Mouse (Mus musculus) skeletal muscle tissue, adult 2 months (tissue): ENCODE data around the gene Dusp16.

Experiments
- DNase-seq: peaks from one replicate; pipeline ENCODE4 v3.0.0-alpha.2; 2012; ENCODE audit warnings: low read depth, low spot score

The Dusp16 gene

DNA sequence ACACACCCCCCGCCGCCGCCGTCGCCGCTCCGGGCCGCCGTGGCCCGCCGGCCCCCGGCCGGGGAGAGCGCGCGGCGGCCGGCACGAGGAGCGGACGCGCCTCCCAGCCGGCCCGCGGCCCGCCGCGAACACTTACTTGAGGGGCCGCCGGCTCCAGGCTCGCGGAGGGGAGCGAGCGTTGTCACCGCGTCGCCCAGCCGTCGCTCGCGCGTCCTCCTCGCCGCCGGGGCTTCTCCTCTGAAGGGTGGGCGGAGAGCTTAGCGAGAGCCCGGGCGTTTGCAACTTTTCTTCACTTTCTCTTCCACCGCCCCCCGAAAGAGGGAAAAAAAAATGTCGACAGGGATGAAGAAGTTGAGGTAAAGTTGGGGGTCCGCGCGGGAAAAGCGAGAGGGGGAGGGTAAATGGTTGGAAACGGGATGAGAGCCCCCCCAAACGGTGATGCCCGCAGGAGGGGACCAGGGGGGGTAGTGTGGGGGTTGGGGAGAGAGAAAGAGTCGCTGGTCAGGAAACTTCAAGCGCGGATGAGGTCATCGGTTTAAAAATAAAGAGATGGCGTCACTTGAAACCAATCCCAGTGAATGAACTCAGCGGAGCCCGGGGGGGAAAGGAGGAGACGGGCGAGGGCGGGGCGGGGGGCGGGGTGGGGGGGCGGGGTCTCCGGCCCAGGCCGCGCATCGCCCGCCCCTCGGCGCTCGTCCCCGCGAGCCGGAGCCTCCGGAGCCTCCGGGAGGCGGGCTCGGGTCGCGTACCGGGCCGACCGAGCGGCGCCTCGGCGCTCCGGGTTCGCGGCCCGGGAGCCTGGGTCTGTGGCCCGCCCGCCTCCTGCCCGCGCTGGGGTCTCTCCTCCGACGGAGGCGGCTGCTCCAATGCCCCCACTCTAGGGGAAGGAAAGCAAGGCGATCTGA lies at the start of gene Dusp16:
Gene Dusp16, minus strand, starts transcription at position 485 of the 905 bp plus-strand sequence.
- peak; percentile 97 for DNase-seq

DNA sequence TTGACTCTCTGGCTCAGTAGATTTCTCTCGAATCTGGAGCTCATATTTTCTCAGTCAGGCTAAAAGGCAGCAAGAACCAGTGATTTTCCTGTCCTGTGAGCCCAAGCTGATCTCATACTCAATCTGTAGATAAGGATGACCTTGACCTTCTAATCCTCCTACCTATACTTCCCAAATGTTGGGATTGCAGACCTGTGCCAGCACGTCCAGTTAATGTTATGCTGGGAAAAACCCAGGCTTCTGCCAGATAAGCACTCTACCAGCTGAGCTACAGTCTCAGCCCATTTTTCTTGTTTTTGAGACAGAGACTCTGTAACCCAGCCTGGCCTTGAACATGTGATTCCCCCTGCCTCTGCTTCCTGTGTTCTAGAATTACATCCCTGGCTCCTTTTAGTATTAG lies 47.9 kb upstream of the Dusp16 start:
- DNase-seq, result no peak

DNA sequence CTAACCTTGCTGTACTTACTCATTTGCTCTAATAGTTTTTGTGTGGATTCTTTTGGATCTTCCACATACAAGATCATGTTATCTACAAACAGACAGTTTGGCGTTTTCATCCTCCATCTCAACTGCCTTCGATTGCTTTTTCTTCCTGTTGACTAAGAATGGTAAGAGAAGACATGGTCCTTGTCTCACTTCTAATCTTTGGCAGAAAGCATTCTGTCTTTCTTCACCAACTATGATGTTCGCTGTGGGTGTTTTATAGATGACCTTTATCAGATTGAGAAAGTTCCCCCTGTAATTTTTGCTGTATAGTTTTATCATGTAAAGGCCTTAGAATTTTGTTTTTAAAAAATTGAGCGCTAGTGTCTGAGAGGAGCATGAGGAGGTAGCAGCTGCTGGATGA lies 45.7 kb upstream of the Dusp16 start:
- DNase-seq, result no peak

DNA sequence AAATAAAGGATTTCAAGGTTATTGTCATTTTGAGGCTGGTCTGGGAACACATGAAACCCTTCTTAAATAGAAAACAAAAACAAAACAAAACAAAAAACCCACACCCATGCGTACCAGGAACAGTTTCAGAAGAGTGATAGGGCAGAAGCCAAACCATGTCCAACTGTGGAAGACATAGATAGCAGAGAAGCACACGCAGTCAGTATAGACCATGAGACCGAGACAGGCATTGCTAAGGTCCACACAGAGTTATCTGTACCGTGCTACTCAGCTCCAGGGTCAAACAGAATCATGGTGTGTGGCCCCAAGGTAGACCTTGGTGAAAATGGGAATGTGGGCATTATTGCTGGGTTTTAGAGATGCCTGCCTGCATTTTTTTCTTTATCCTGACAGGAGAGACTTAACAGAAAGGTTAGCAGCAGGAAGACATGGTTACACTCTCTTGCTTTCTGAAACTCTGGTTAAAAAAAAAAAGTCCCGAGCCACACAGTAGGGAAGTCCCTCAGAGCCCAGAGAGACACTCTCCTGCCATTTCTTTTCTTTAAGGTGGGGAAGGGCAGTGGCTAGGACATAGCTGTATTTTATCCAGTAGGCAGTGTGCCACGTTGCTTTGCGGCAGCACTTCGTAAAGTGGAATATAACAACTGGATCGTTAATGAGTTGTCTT lies 42.3 kb upstream of the Dusp16 start:
- no peak for DNase-seq

DNA sequence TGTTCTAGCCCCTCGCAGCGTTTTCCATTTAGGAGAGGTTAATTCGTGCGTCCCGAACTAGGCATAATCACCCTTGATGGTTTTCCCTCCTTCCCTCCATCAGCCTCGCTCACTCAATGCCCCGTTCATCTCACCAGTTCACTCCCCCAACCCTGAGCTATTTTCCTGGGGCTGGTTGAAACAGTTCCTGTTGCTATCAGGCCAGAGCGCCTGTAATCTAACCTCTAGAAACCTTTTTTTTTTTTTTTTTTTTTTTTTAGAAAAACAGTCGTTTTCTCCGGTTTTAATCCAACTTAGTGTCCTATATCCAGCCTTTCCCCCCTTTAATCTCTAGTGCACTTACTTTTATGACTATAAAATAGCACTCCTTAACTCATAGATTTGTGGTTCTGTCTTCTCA lies 38.4 kb upstream of the Dusp16 start:
- no peak for DNase-seq

DNA sequence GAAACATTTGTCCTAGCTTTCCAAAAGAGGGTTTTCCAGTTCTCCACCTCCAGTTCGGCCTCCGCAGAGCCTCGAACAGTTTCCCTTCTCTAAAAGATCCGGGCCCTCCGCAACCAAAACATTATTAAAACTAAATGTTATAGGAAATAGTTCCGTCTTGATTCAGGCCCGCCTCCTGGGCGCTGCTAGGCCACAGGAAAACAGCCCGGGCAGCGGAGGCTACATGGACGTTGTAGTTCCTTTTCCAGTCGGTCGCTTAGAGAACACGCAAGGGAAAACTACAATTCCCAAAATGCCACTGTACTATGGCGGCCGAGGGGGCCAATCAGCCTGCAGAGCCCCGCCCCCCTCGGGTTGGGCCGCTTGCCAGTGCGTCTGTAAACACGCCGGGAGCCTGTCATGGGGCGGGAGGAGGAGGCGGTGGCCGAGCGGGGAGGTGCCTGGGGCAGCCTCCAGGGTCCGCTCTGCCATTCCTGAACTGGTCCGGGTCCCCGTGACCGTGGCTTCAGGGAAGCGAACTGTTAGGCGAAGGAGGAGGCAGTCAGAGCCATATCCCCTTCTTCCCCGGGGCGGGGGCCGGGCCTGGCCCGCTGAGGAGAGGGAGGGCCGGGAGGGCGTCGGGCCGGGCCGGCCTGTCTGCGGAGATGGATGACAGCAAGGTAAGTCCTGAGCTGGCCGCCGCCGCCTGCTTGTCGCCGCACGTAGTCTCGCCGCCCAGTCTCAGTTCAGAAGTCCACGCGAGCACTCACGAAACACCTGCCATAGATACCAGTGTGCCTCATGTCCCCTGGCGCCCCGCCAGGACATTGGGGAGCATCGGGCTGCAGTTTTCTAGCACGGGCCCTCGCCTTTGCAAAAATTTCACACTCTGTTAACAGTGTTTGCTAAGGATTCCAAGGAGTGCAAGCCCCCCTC lies 37.6 kb upstream of the Dusp16 start, which contains the start of gene Crebl2:
Gene Crebl2, plus strand, starts transcription at position 369 of the 915 bp plus-strand sequence.
- peak; percentile 99 for DNase-seq

DNA sequence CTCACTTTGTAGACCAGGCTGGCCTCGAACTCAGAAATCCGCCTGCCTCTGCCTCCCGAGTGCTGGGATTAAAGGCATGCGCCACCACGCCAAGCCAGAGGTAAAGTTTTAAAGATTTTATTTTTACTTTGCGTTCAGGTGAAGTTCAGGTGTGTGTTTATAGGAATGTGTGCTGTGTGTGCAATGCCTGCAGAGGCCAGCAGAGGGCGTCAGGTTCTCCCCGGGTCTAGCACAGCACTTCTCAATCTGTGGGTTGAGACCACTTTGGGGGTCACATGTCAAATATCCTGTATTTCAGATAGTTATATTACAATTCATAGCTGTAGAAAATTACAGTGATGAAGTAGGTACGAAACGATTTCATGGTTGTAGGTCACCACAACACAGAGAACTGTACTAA lies 30.4 kb upstream of the Dusp16 start:
- no peak for DNase-seq

DNA sequence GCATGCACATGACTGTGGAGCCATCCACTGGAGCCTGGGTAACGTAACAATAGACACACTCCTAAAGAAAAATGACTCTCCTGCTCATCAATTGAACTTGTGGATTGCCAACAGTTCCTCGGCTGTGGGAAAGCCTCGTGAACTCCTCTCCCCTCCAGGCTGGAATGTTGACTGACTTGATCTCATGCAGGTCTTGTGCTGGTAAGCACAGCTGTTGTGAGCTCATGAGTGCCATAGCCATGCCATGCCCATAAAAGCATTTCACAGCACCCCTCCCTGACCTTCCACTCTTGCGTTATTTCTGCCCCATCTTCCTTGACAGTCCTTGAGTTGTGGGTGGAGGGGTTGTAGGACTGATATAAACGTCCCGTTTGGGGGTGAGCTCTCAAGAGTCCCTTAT lies 28.0 kb upstream of the Dusp16 start:
- DNase-seq, result no peak

DNA sequence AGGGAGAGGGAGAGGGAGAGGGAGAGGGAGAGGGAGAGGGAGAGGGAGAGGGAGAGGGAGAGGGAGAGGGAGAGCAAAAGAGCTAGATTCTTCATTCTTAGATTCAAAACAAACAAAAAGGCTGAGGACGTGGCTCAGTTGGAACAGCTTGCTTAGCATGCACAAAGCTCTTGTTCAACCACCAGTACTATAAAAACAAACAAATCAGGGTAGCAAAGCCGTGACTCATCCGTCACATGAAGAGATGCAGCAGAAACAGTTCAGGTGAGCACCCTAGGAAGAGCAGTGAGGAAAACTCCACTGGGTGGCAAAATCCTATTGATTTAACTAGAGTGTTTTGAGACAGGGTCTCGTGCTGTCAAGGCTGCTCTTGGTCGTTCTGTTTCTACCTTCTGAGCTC lies 27.3 kb upstream of the Dusp16 start:
- no peak for DNase-seq

DNA sequence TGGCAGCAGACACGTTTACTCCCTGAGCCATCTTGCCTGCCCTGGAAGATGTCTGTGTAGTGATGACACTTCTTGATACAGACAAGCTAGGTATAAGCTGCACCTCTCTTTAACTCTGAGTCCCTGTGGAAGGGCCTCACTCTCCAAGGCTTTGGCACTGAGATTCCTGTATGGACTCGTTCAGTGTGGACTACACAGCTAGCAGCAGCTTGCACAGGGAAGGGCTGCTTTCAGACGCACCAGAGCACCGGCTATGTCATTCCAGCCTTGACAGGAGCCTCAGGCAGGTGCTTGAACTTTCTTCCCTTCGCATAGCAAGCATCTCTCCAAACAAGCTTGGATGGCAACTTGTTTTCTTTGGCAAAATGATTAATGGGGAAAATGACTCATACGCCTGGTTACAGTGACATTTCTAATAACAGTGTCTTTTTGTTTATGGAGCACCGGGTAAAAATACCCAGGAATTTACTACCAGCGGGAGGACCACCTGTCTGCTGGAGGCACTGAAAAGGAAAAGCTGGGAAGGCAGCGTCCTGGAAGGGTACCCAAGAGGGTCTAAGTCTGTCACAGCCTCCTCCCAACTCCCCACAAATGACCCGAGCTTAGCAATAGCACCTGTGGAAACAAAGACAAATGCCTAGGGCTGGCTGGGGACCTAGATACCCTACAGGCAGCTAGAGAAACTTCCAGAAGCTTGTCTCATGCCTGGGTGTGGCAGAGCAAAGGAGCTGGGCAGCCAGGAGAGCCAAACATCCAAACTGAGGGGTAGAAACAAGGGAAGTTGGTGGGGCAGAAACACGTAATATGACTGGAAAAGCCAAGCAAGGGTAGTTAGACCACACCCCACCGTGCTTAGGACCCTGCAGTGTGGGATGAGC lies 24.9 kb upstream of the Dusp16 start:
- DNase-seq, result no peak

DNA sequence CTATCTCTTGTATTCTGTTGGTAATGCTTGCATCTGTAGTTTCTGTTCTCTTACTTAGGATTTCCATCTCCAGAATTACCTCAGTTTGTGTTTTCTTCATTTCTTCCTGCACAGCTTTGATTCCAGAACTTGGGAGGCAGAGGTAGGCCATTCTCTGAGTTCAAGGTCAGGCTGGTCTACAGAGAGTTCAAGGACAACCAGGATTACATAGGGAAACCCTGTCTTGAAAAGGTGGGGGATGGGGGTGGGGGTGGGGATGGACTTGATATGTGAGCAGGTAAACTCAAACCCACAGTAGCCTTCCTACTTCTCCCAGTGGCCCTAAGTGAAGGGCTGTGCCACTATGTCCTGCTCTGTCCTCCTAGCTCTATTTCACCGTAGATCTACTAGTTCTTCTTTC lies 20.6 kb upstream of the Dusp16 start:
- no peak for DNase-seq

DNA sequence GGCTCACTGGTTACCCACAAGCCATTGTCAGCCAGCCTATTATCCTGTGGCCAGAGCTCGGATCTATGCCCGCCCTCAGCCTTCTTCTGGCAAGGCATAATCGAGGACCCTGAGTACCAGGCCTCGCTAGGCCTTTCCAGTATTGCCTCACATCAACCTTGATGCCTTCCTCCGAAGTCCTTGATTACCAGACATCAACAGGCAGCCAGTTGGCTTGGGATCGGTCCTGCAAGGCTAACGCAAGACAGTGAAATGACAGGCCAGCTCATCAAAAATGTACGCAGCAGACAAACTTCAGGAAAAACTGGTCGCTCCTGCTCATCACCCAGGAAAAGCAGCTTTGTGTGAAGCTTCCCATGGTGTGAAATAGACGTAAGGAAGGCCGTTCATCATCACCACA lies 15.4 kb upstream of the Dusp16 start:
- DNase-seq, result no peak

DNA sequence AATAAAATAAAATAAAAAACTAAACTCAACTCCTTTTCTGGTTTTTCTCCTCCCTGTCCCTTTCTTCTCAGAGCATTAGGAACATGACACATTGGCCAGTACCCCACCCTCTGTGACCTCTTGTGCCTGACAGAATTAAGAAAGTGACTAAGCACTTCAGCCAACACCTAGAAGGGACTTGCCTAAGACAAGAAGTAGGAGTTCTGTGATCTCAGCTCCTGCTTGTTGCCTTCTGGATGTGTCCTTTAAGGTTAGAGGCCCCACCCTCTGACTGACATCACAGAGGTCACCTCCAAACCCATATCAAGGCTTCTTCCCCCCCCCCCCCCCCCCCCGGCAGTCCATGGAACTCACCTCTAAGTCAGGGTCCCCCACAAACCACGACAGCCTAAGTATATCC lies 14.7 kb upstream of the Dusp16 start:
- no peak for DNase-seq

DNA sequence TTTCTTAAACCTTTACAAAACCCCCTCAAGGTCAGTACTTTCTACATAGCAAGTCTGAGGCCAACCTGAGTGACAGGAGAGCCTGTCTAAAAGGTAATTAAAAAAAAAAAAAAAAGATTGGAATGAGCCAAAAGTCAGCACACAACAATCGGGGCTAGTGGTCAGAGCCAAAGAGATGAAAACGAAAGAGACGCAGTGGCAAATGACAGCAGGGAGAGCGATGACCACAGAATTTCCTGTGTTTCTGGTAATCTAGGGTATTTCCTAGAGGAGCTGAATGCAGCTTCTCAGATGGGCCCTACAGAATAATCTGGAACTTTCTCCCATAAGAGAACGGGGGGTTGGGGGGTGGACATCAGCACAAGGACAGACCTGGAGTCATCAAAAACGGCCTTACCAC lies 13.7 kb upstream of the Dusp16 start:
- no peak for DNase-seq

DNA sequence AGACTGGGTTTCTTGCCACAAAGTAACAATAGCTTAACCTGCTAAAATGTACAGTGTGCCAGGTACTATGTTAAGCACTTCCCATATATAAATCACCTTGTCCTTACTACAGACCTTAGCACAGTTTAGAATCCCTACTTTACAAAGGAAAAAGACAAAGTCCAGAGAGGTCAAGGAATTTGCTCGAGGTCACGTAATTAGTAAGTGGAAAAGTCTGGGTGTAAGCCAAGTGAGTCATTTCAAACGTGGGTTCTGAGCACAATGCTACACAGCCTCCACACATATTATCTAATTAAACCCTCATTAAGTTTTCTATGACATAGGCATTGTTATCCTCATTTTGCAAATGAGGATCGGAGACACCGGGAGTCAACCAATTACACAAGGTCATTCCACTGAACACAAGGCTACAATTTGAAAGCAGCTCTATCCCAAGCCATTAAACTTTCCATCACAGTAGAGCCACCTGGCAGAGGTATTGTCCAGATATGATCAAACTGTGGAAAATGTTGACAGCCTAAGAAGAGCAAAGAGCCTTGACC lies 12.4 kb upstream of the Dusp16 start:
- DNase-seq, result no peak

DNA sequence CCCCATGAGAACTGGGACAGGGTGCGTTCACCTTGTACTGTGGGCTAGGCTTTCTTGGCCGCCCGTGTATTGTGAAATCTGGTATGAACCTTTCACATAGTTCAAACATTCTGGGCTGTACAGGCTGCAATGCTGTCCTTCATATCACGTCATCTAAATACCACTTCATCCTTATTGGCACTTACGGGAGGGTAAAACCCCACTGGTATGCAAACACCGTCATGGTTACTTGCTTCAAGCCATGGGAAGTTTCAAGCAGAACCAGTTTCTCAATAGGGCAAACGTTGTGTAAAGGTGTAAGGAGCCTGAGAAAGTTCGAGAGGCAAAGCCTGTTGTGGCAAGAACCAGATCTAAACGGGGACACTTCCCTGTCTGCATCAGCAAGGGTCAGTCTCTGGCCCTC lies 10.2 kb upstream of the Dusp16 start:
- DNase-seq, result no peak

DNA sequence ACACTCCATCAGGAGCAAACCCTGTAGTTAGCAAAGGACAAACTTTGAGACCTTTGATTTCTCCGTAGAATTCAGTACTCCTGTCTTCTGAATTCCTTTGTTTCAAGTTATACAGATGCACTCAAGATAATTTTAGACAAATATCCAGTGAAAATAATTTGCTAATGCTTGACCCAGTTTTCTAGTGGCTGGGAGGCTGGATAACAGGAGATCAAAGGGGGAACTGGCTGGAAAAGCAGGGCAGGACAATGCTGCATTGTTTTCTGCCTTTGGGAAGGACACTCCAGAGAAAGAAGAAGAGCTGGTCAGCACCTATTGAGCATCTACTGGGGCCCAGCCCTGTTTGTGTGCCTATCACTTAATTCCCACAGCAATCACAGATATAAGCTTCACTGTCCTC lies 9.1 kb upstream of the Dusp16 start:
- DNase-seq, result no peak

DNA sequence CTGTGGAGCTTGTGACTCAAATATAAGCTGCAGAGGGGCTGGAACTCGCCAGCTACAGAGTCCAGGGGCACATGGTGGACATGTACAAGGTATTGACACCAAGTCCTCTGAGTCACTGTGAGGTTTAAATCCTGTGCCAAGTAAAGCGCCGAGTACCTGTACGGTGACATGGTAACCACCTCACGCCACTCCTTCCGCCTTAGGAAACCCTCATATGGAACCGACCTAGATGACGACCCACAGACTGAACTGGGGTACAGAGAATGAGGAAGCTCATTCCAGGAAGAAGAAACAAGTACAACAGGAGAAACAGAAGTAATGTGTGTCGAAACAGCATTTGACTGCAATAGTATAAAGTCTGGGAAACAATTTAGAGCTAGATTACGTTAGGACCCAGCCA lies 3.9 kb upstream of the Dusp16 start:
- no peak for DNase-seq

DNA sequence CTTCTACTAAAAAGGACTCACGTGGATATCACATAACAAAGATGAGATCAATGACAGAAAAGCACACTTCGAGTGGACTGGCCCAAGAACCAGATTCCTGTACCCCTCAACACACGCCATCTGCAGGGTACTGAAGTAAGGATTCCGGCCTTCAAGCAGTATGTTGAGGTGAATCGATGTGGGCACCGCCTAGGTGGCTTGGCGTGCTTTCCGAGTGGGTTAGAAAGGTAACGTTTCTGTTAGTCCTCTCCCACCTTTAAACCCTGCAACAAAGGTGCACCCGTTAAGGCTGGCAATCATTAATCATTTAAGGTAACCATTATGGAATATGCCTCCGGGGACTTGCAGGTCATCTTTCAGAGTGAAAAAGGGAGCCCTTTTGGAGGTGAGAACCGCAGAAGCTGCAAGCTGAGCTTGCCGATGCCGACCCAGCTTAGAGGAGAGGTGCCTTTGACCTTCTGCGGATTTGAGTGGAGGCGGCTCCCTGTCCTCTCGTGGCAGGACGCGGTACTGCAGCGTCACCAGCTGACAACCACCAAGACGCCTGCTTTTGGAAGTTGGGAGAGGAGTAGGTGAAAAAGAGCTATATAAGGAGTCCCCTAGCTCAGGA lies 1.6 kb upstream of the Dusp16 start:
- DNase-seq, result peak; percentile 74
